Mouse (Mus musculus) 416B (cell line): ENCODE measurements around the gene Kmt2b.
A peak's percentile ranks its signal among the peaks of the same experiment; 100 is the strongest.

Experiments
- DNase-seq: peaks from one replicate; pipeline ENCODE4 v3.0.0; 2011; ENCODE audit warnings: low read depth

Gene Kmt2b

GRCm38 (mm10) chr7:30534633-30535577 lies 53.6 kb downstream of the Kmt2b start, which contains the start of gene Arhgap33:
TSS of gene Arhgap33 (minus strand) at chr7:30535060.
- peak; percentile 98 for DNase-seq

GRCm38 (mm10) chr7:30533941-30534632 lies 54.4 kb downstream of the Kmt2b start:
- no peak for DNase-seq

- no peak for DNase-seq
Measured at GRCm38 (mm10) chr7:30532931-30533330, 55.6 kb downstream of the Kmt2b start.

- DNase-seq, result no peak
Measured at GRCm38 (mm10) chr7:30531291-30531815, 57.2 kb downstream of the Kmt2b start.

GRCm38 (mm10) chr7:30526981-30527380 lies 61.5 kb downstream of the Kmt2b start:
- DNase-seq, result no peak

- no peak for DNase-seq
Measured at GRCm38 (mm10) chr7:30526399-30526798, 62.1 kb downstream of the Kmt2b start.

- no peak for DNase-seq
Measured at GRCm38 (mm10) chr7:30525954-30526353, 62.6 kb downstream of the Kmt2b start.

- DNase-seq, result no peak
Measured at GRCm38 (mm10) chr7:30524487-30524886, 64.0 kb downstream of the Kmt2b start.

GRCm38 (mm10) chr7:30522871-30523270 lies 65.7 kb downstream of the Kmt2b start:
- no peak for DNase-seq

- DNase-seq, result no peak
Measured at GRCm38 (mm10) chr7:30520856-30521255, 67.7 kb downstream of the Kmt2b start.

- DNase-seq, result no peak
Measured at GRCm38 (mm10) chr7:30520396-30520795, 68.1 kb downstream of the Kmt2b start.
